Mouse (Mus musculus): Measurements from ENCODE around the gene Ap2a1.

Gene Ap2a1

GRCm38 (mm10) chr7:44866276-44867009 is 62.9 kb downstream of the Ap2a1 start:
- no peak for DNase-seq (ENCODE audit: low read depth, low spot score)

- no peak for DNase-seq (ENCODE audit: low read depth, low spot score)
Measured at GRCm38 (mm10) chr7:44864595-44865542, 64.4 kb downstream of the Ap2a1 start.

GRCm38 (mm10) chr7:44863982-44864494 is 65.3 kb downstream of the Ap2a1 start:
- no peak for DNase-seq (ENCODE audit: low read depth, low spot score)

GRCm38 (mm10) chr7:44863210-44863609 is 66.1 kb downstream of the Ap2a1 start:
- no peak for DNase-seq (ENCODE audit: low read depth, low spot score)

GRCm38 (mm10) chr7:44862434-44862833 is 66.9 kb downstream of the Ap2a1 start:
- DNase-seq (ENCODE audit: low read depth, low spot score) = no peak

- DNase-seq (ENCODE audit: low read depth, low spot score) = no peak
Measured at GRCm38 (mm10) chr7:44861429-44861816, 67.9 kb downstream of the Ap2a1 start.

- peak; percentile 61 for DNase-seq (ENCODE audit: low read depth, low spot score)
Measured at GRCm38 (mm10) chr7:44860576-44861428, 68.5 kb downstream of the Ap2a1 start.

- no peak for DNase-seq (ENCODE audit: low read depth, low spot score)
Measured at GRCm38 (mm10) chr7:44859896-44860295, 69.4 kb downstream of the Ap2a1 start.

GRCm38 (mm10) chr7:44857905-44858304 is 71.4 kb downstream of the Ap2a1 start:
- DNase-seq (ENCODE audit: low read depth, low spot score) = peak; percentile 63

- peak; percentile 86 for DNase-seq (ENCODE audit: low read depth, low spot score)
Measured at GRCm38 (mm10) chr7:44857042-44857552, 72.2 kb downstream of the Ap2a1 start, which contains the start of gene Pnkp. Gene Pnkp, plus strand, starts transcription at chr7:44857139.

- no peak for DNase-seq (ENCODE audit: low read depth, low spot score)
Measured at GRCm38 (mm10) chr7:44856265-44856916, 72.9 kb downstream of the Ap2a1 start.

GRCm38 (mm10) chr7:44855036-44855435 is 74.3 kb downstream of the Ap2a1 start:
- DNase-seq (ENCODE audit: low read depth, low spot score) = no peak

- peak; percentile 82 for DNase-seq (ENCODE audit: low read depth, low spot score)
Measured at GRCm38 (mm10) chr7:44854356-44855031, 74.8 kb downstream of the Ap2a1 start.

- DNase-seq (ENCODE audit: low read depth, low spot score) = no peak
Measured at GRCm38 (mm10) chr7:44853596-44854355, 75.5 kb downstream of the Ap2a1 start.

GRCm38 (mm10) chr7:44853065-44853464 is 76.2 kb downstream of the Ap2a1 start:
- no peak for DNase-seq (ENCODE audit: low read depth, low spot score)

GRCm38 (mm10) chr7:44852259-44853027 is 76.9 kb downstream of the Ap2a1 start:
- no peak for DNase-seq (ENCODE audit: low read depth, low spot score)

GRCm38 (mm10) chr7:44851625-44852234 is 77.6 kb downstream of the Ap2a1 start:
- no peak for DNase-seq (ENCODE audit: low read depth, low spot score)
